Mouse (Mus musculus) heart, embryonic 10.5 days (tissue): ENCODE measurements at regions not wholly inside any gene's neighbourhood (a gene's known extent, or its start where the extent isn't known, plus 50 kb on each side); places are given as distances from the start of the nearest gene placed in this dataset.

Experiments
- DNase-seq: peaks from one replicate; pipeline ENCODE4 v3.0.0-alpha.2; 2017; ENCODE audit warnings: low spot score
- H3K27ac ChIP-seq: fragments of 300-500 bp; sonication (generic); 2 replicates; pipeline ENCODE4 v1.5.1; 2016; ENCODE audit warnings: mild to moderate bottlenecking
- H3K27me3 ChIP-seq: fragments of 300-500 bp; sonication (generic); 2 replicates; pipeline ENCODE4 v1.6.1; 2016; ENCODE audit warnings: mild to moderate bottlenecking; ENCODE audit not compliant: poor library complexity, insufficient read depth, severe bottlenecking
- H3K36me3 ChIP-seq: fragments of 300-500 bp; sonication (generic); 2 replicates; pipeline ENCODE4 v1.6.1; 2016; ENCODE audit warnings: mild to moderate bottlenecking, moderate library complexity
- H3K4me1 ChIP-seq: fragments of 300-500 bp; sonication (generic); 2 replicates; pipeline ENCODE4 v1.6.1; 2016; ENCODE audit warnings: mild to moderate bottlenecking
- H3K4me3 ChIP-seq: fragments of 300-500 bp; sonication (generic); 2 replicates; pipeline ENCODE4 v1.5.1; 2016; ENCODE audit warnings: mild to moderate bottlenecking, moderate library complexity
- H3K9me3 ChIP-seq: fragments of 300-500 bp; sonication (generic); 2 replicates; pipeline ENCODE4 v1.6.1; 2016; ENCODE audit warnings: mild to moderate bottlenecking, moderate library complexity
- WGBS: fragments of 180-500 bp; shearing (Covaris S2); methylation state at CpG from one replicate; pipeline ENCODE4 v1.1.7; 2016; 5-methylcytosine and 5-hydroxymethylcytosine counted together

DNA sequence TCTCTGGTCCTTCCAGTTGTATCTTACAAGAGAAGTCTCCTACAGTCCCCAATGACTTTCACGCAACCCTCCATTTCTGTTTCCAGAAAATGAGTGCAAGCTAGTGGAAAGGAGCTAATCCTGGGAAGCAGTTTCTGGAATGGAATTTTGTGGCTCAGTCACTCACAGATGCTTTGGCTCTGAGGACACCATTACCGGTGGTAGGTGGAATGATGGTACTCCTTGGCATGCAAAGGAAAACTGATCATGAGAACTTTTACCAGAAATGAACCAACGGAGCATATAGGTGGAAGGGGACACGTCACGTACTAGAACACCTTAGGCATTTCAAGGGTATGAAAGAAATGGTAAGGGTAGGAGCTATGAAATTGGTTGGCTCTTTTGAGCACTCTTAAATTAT is 135.1 kb upstream of the Mocs2 start:
- WGBS, result 83% methylated on average over 5 of the region's 5 CpGs
- Histone ChIP-seq H3K36me3 (no peaks in the 10 kb centered on the region), H3K4me3 (no peak overlapping the region), H3K4me1 (0 out of 2 replicates have a peak, but pooled peaks cover 5% of the 10 kb centered on the region), H3K9me3 (no peaks in the 10 kb centered on the region), H3K27me3 (no peaks in the 10 kb centered on the region), H3K27ac (no peak overlapping the region)
- DNase-seq, result no peak

DNA sequence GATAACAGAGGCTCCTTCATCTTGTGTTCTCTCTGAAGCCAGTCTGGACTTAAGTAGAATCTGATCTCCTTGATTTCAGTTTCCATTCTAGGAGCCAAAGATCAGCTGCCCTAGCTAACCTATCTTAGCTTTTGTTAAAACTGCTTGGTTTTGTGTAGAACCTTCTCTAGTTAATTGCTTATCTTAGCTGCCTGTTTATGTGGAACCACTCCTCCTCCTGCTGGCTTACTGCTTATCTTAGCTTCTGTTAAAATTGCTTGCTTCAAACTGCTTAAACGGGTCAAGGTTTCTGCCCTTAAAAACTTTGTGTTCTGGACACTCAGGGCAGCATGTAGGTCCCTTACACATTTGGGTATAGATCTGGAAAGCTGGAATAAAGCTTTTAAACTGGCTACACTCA is 133.7 kb upstream of the Mocs2 start:
- Histone ChIP-seq H3K36me3 (no peaks in the 10 kb centered on the region), H3K4me3 (no peak overlapping the region), H3K9me3 (no peaks in the 10 kb centered on the region), H3K27ac (no peak overlapping the region), H3K27me3 (no peaks in the 10 kb centered on the region), H3K4me1 (0 out of 2 replicates have a peak, but pooled peaks cover 5% of the 10 kb centered on the region)
- WGBS, result 16% methylated on average over 1 of the region's 1 CpGs
- DNase-seq, result no peak

DNA sequence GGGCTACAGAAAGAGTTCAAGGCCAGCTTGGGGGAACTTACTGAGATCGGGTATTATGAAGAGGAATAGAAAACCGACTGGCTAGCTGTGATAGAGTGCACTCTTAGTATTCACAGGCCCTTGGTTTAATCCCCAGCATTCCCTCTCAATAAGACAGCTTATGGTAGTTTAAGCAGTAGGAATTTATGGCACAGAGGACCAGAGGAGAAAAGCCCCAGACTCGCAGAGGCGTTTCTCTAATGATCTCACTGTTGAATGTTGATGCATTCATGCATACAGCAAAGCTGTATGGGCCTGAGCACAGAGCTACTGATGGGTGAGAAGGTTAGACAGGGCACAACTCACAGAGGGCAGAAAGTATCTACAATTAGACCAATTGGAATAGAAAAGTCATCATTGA is 132.7 kb upstream of the Mocs2 start:
- 79% methylated on average over 4 of the region's 4 CpGs for WGBS
- no peak for DNase-seq
- Histone ChIP-seq H3K4me1 (0 out of 2 replicates have a peak, but pooled peaks cover under 1% of the 10 kb centered on the region), H3K27me3 (no peaks in the 10 kb centered on the region), H3K9me3 (no peaks in the 10 kb centered on the region), H3K27ac (no peak overlapping the region), H3K36me3 (no peaks in the 10 kb centered on the region), H3K4me3 (no peak overlapping the region)

DNA sequence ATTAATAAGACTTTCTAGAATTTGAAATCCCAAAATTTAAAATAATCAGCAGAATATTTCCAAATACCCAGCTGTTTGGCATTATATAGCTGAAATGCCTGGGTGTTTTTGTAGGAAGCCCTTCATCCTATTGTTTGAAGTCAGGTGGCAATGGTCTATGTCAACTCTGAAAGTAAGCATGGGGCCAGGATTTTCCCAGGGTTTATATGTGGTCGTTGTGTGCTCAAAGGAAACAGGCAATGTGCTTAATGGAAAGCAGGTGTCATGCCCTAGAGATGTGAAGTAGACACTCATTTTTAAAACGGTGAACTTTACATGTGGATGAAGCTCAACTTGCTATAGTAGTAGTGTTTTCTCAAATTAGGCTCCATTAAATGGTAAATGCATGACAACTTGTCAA is 105.4 kb upstream of the Mocs2 start:
- H3K27me3 ChIP-seq, result no peaks in the 10 kb centered on the region
- DNase-seq, result no peak
- H3K4me1 ChIP-seq, result no peaks in the 10 kb centered on the region

DNA sequence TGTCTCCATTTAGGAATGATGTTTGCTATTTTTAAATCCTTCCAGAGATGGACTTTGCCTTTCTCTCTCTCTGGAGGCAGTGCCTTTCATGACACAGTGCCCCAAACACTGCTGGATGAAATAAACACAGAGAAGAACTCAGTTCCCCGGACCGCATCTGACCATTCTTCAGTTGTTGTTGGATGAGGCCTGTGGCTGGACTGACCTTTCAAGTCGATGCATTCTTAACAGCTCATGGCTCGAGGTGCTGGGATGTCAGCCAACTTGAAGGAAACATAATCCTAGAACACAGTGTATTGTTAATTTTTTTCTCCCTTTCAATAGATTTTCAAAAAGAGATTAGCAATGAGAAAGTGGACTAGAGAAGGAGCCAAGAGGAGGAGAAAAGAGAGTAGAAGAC is 98.3 kb upstream of the Mocs2 start:
- no peak for DNase-seq
- 85% methylated on average over 4 of the region's 4 CpGs for WGBS
- Histone ChIP-seq H3K4me1 (no peaks in the 10 kb centered on the region), H3K4me3 (no peak overlapping the region), H3K27me3 (no peaks in the 10 kb centered on the region), H3K27ac (no peak overlapping the region), H3K36me3 (no peaks in the 10 kb centered on the region), H3K9me3 (no peaks in the 10 kb centered on the region)

More for the DNA sequence above, 105.4 kb upstream of the Mocs2 start:
- 58% methylated on average over 2 of the region's 2 CpGs for WGBS
- Histone ChIP-seq H3K4me3 (no peak overlapping the region), H3K27ac (no peak overlapping the region), H3K36me3 (no peaks in the 10 kb centered on the region), H3K9me3 (no peaks in the 10 kb centered on the region)

DNA sequence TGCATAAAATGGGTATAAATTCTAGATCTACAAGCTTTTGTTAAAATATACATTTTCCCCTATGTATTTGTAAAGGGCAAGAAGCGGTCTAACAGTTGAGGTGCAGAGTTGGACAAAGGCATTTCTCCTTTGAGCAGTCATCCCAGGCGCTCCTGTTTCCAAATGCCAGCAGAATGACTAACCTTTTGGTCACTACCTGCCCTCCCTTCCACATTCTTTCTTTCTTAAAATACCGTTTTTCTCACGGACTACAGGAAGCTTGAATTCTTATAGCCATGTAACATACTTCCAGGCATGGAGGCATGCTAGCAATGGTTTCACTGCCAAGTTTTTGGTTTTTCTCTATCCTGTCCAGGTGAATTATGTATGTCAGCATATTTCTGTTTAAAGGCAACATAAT is 91.2 kb upstream of the Mocs2 start:
- Histone ChIP-seq H3K4me1 (no peaks in the 10 kb centered on the region), H3K4me3 (no peak overlapping the region), H3K27ac (no peak overlapping the region), H3K27me3 (no peaks in the 10 kb centered on the region), H3K9me3 (no peaks in the 10 kb centered on the region), H3K36me3 (no peaks in the 10 kb centered on the region)
- DNase-seq, result no peak
- WGBS, result 70% methylated on average over 4 of the region's 4 CpGs

DNA sequence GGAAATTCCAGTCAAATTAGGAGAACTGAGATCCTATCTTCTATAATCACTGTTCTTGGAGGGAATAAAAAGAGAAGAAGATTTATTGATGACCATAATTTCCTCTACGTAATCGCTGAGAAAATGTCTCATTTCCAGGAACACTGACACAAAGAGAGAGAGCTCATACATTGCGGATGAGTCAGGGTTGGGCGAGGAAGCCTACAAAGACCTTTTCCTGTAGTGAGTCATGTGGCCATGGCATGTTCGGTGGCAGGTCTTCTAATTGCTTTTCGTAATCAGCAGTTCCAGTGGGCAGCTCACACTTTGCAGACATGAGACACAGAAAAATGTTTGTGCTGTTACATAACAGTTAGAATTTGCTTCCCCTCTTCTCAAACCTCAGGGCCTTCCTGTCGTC is 83.0 kb upstream of the Mocs2 start:
- WGBS, result 73% methylated on average over 7 of the region's 7 CpGs
- DNase-seq, result no peak
- H3K4me1 ChIP-seq, result no peaks in the 10 kb centered on the region
- H3K9me3 ChIP-seq, result no peaks in the 10 kb centered on the region
- no peaks in the 10 kb centered on the region for H3K27me3 ChIP-seq
- no peak overlapping the region for H3K4me3 ChIP-seq
- H3K36me3 ChIP-seq, result no peaks in the 10 kb centered on the region
- H3K27ac ChIP-seq, result no peak overlapping the region

DNA sequence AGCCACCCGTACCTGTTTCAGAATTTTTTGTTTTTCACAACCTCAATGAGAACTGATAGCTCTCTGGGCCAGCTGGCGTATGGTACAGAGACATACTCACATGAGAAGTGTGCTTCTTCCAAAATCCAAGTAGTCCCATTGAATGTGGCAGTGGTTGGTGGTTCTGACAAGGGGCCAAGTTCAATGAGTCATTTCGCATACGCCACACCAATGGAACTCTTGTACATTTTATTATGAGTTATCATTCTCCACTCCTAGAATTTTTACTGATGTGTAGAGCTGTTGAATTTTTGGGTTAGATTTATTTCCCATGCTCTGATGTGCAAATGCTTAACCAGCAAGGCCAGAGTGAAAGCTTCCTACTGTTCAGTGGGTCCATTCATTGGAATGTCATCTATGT is 82.0 kb upstream of the Mocs2 start:
- Histone ChIP-seq H3K27ac (no peak overlapping the region), H3K4me1 (no peaks in the 10 kb centered on the region), H3K27me3 (no peaks in the 10 kb centered on the region), H3K4me3 (no peak overlapping the region), H3K36me3 (no peaks in the 10 kb centered on the region), H3K9me3 (no peaks in the 10 kb centered on the region)
- DNase-seq, result no peak
- 88% methylated on average over 4 of the region's 4 CpGs for WGBS

DNA sequence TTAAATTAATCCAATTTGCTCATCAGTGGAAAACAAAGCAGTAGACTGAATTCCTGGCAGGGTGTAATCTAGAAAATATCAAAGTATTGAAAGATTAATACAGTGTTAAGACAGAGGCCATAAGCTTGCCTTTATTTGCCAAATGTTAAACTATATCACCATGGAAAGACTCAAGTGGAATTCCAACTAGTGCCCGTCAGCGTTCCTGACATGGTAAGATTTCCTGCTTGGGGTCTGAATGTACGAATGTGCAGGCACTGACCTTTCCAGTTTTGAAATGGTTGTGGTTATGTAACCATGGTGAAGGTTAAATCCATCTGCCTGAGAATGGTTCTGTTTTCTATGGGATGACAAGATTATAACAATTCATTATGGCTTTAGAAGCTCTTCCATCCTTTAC is 75.5 kb upstream of the Mocs2 start:
- H3K4me3 ChIP-seq, result no peak overlapping the region
- DNase-seq, result no peak
- H3K9me3 ChIP-seq, result no peaks in the 10 kb centered on the region
- H3K4me1 ChIP-seq, result no peaks in the 10 kb centered on the region
- WGBS, result 79% methylated on average over 3 of the region's 3 CpGs
- H3K36me3 ChIP-seq, result no peaks in the 10 kb centered on the region
- H3K27ac ChIP-seq, result no peak overlapping the region
- H3K27me3 ChIP-seq, result no peaks in the 10 kb centered on the region

DNA sequence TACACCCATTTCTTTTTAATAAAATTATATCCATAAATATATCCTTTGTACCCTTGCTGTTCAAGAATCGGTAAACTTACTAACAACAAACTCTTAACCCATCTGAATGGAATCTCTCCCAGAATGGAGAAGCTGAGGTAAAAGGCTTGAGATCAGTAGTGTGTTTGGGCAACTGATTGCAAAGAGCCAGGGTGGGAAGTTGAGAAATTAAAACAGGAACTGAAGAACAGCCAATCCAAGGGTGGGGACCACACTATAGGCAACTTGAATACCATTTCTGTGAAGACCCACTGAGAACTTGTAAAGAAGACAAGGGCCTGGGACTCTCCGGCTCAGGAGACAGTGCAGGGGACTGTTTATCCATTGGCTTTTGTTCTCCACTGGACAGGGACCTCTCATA is 72.2 kb upstream of the Mocs2 start:
- H3K4me1 ChIP-seq, result no peaks in the 10 kb centered on the region
- H3K27me3 ChIP-seq, result no peaks in the 10 kb centered on the region
- WGBS, result 88% methylated on average over 2 of the region's 2 CpGs
- H3K36me3 ChIP-seq, result no peaks in the 10 kb centered on the region
- no peaks in the 10 kb centered on the region for H3K9me3 ChIP-seq
- no peak for DNase-seq
- no peak overlapping the region for H3K27ac ChIP-seq
- H3K4me3 ChIP-seq, result no peak overlapping the region

DNA sequence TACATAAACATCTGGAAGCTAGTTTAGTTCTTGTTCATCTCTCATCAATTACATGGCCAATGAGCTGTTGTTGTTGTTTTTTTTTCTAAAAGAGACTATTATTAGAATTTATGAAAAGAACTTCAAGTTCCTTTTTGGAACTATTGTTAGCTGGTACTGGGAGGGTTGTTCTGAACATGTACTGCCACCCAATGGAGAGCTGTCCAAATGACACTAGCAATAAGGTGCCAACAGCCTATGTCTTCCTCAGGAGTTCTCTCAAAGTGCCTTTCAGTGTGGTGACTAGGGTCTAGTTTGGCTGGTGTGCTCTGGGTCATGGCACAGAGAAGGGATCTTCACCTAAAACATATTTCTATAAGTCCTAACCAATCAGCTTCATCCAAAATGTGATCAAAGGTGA is 60.6 kb upstream of the Mocs2 start:
- no peaks in the 10 kb centered on the region for H3K9me3 ChIP-seq
- H3K4me3 ChIP-seq, result no peak overlapping the region
- H3K27me3 ChIP-seq, result no peaks in the 10 kb centered on the region
- no peak for DNase-seq
- H3K4me1 ChIP-seq, result no peaks in the 10 kb centered on the region
- no peaks in the 10 kb centered on the region for H3K36me3 ChIP-seq
- H3K27ac ChIP-seq, result no peak overlapping the region

DNA sequence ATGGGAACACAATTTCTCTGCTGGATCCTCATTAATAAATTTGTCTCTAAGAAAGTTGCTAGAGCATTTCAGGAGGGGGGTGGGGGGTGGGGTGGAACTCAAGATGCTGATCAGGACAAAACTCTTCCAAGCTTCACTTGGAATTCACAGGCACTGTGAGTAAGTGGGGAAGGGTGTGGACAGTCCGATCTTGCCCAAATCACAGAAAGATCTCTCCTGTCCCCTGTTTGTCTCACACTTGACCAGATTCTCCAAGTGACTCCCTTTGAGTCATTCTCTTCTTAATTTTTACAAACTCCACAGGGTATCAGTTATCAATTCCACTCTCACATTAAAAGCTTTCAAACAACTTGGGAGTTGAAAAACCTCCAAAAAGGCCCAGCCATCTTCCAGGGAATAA is 58.1 kb upstream of the Mocs2 start:
- no peaks in the 10 kb centered on the region for H3K27me3 ChIP-seq
- no peak for DNase-seq
- H3K4me3 ChIP-seq, result no peak overlapping the region
- H3K4me1 ChIP-seq, result no peaks in the 10 kb centered on the region
- H3K27ac ChIP-seq, result no peak overlapping the region
- H3K9me3 ChIP-seq, result no peaks in the 10 kb centered on the region
- 81% methylated on average over 1 of the region's 1 CpGs for WGBS
- H3K36me3 ChIP-seq, result no peaks in the 10 kb centered on the region

DNA sequence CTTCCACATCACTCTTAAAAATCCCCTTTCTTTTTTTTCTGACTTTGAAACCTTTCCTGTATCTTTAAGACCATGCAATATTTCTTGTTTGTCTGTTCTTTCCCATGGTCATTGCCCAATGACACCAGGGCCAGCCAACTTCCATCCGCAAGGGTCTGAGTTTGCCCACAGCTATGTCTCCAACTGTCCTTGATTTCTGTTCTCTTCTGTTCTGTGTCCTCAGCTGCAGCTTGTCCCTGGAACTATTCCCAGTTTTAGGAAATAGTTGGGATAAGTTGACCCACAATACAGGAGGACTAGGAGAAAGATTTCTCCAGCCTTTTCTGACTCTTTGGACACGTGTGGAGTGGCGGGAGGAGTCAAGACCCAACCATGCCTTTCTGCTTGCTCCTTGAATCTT is 57.1 kb upstream of the Mocs2 start:
- Histone ChIP-seq H3K36me3 (no peaks in the 10 kb centered on the region), H3K9me3 (no peaks in the 10 kb centered on the region), H3K27me3 (no peaks in the 10 kb centered on the region), H3K27ac (no peak overlapping the region), H3K4me1 (no peaks in the 10 kb centered on the region), H3K4me3 (no peak overlapping the region)
- no peak for DNase-seq
- 84% methylated on average over 3 of the region's 3 CpGs for WGBS
